Mouse (Mus musculus): Measurements from ENCODE around the gene Gm13030. TPM values are rescaled to one million over a fixed set of nuclear protein-coding genes. Genes with fewer than 3 reads are reported as not detected.
A peak's percentile ranks its signal among the peaks of the same experiment; 100 is the strongest.
"Not testable (repeated sequence)": the region's sequence is repeated elsewhere in the genome, so short reads cannot be mapped to it uniquely, and the experiment has no call there.

The Gm13030 gene
- polyA plus RNA-seq, 1 experiment from 2014 or later = not detected

- H3K27ac ChIP-seq (replicated peaks) = no peak overlapping the region
- H3K4me1 ChIP-seq = peaks cover 5% of the 10 kb centered on the region; the same call in 1 of the 2 replicates
- H3K36me3 ChIP-seq = peaks cover 26% of the 10 kb centered on the region
- ATAC-seq (ENCODE audit: low FRiP score, low read depth) = no peak
- no peaks in the 10 kb centered on the region; the same call in 1 of the 2 replicates for H3K27me3 ChIP-seq
- no peak overlapping the region for H3K9ac ChIP-seq (replicated peaks)
- 40% methylated on average over 7 of the region's 7 CpGs for WGBS
- no peak overlapping the region for H3K4me3 ChIP-seq
- no peak overlapping the region for H3K4me2 ChIP-seq (replicated peaks)
- H3K9me3 ChIP-seq = no peaks in the 10 kb centered on the region
Measured at GRCm38 (mm10) chr4:138889165-138889564, 15.4 kb upstream of the Gm13030 start.

- 22% methylated on average over 6 of the region's 6 CpGs for WGBS
- H3K4me1 ChIP-seq = no peaks in the 10 kb centered on the region
- no peak overlapping the region for H3K4me2 ChIP-seq (replicated peaks)
- no peaks in the 10 kb centered on the region for H3K36me3 ChIP-seq
- H3K27ac ChIP-seq (replicated peaks) = no peak overlapping the region
- ATAC-seq (ENCODE audit: low FRiP score, low read depth) = no peak
- no peaks in the 10 kb centered on the region for H3K9me3 ChIP-seq
- H3K9ac ChIP-seq (replicated peaks) = no peak overlapping the region
- peaks cover 16% of the 10 kb centered on the region for H3K27me3 ChIP-seq
- no peak overlapping the region for H3K4me3 ChIP-seq
Measured at GRCm38 (mm10) chr4:138884261-138884660, 10.5 kb upstream of the Gm13030 start.

DNA sequence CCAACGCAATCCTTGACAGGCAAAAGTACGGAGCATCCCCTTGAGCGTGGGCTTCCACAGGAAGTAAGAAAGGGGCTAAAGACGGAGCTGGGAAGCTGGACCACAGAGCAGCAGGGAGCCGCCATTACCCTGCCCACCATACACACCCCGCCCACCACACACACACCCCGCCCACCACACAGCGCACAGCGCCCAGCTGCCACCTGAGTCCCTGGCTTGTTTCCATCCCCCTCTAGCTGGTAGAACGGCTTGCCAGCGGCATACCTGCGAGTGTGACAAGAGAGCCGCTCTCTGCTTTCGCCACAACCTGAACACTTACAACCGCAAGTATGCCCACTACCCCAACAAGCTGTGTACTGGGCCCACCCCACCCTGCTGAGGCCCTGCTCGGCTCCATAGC is 8.4 kb upstream of the Gm13030 start:
- H3K4me3 ChIP-seq = no peak overlapping the region
- no peaks in the 10 kb centered on the region for H3K36me3 ChIP-seq
- peaks cover 16% of the 10 kb centered on the region for H3K27me3 ChIP-seq
- H3K9ac ChIP-seq (replicated peaks) = no peak overlapping the region
- H3K27ac ChIP-seq (replicated peaks) = no peak overlapping the region
- no peaks in the 10 kb centered on the region for H3K4me1 ChIP-seq
- no peak for ATAC-seq (ENCODE audit: low FRiP score, low read depth)
- WGBS = 8% methylated on average over 15 of the region's 16 CpGs
- H3K9me3 ChIP-seq = no peaks in the 10 kb centered on the region
- H3K4me2 ChIP-seq (replicated peaks) = peak overlapping the region; percentile 32

DNA sequence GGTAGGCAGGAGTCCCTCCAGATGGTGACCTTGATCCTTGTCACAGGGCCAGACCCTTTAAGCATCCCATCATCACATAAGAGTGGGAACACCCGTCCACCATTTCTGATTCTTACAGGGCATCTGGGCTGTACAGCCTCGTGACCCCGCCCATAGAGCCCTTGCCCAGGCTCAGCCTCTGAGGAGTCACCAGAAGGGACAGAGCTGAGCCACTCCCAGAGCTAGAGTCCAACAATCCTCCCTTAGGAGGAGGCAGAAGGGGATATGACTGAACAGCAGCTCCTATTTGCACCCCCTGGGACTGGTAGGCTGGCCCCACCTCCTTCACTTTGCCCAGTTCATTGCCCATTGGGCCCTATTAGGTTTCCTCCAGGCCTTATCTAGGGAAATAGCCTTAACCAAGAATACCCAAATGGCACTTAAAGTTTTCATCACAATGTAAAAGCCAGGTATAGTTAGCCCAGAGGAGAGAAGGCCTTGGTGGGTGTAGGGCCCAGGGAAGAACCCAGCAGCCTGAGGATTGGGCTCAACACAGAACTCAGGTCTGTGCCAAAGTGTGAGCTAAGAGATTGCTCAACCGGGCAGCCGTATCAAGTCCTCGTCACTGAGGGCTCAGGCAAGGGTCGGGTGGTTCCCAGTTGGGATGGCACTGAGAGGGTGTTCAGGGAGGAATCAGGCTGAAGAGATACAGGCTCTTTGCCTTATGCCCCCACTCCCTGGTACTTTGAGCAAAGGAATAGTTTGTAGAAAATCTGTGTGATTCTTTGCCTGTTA is 7.2 kb upstream of the Gm13030 start:
- Histone ChIP-seq H3K27ac (replicated peaks) (no peak overlapping the region), H3K36me3 (no peaks in the 10 kb centered on the region), H3K9me3 (no peaks in the 10 kb centered on the region), H3K27me3 (peaks cover 16% of the 10 kb centered on the region), H3K9ac (replicated peaks) (no peak overlapping the region), H3K4me1 (no peaks in the 10 kb centered on the region), H3K4me3 (no peak overlapping the region), H3K4me2 (replicated peaks) (no peak overlapping the region)
- ATAC-seq (ENCODE audit: low FRiP score, low read depth) = no peak
- WGBS = 89% methylated on average over 7 of the region's 7 CpGs

DNA sequence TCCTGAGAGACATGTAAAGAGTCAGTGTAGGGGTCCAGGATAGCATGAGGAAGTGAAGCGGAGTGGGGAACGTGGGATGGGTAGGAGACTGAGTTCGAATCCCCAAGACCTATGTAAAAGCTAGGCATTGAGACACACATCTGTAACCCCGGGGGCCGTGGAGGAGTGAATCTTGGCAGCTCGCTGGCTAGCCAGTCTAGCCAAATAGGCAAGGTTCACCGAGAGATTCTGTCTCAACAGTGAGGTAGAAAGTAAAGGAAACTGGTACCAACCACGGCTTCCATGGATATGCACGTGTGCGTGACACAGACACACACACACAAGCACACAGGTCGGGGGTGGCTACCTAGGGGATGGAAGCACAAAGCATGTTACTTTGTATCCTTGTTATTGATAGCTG is 6.0 kb upstream of the Gm13030 start:
- Histone ChIP-seq H3K36me3 (no peaks in the 10 kb centered on the region), H3K9ac (replicated peaks) (no peak overlapping the region), H3K27me3 (peaks cover 16% of the 10 kb centered on the region), H3K4me2 (replicated peaks) (no peak overlapping the region), H3K27ac (replicated peaks) (no peak overlapping the region), H3K9me3 (no peaks in the 10 kb centered on the region), H3K4me1 (no peaks in the 10 kb centered on the region), H3K4me3 (no peak overlapping the region)
- WGBS = 86% methylated on average over 11 of the region's 11 CpGs
- no peak for ATAC-seq (ENCODE audit: low FRiP score, low read depth)

DNA sequence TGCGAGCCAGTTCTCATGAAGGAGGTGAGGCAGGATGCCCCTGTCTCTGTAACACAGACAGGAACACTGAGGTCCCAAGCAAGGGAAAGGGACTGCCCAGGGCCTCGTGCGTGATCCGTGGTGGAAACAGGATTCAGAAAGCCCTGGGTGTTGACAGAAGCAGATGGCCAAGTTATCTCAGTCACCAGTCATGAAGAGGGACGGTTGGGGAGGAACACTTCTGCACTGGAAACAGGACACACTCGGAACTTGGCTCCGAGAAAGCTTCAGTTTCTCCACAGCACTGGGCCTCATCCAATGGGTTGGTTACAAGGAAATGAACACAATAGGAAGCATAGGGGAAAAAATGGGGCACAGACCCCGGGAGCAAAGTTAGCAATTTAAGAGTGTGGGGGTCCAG is 5.0 kb upstream of the Gm13030 start:
- Histone ChIP-seq H3K4me3 (no peak overlapping the region), H3K27ac (replicated peaks) (no peak overlapping the region), H3K9me3 (no peaks in the 10 kb centered on the region), H3K4me1 (no peaks in the 10 kb centered on the region), H3K9ac (replicated peaks) (no peak overlapping the region), H3K27me3 (peaks cover 16% of the 10 kb centered on the region), H3K4me2 (replicated peaks) (no peak overlapping the region), H3K36me3 (no peaks in the 10 kb centered on the region)
- ATAC-seq (ENCODE audit: low FRiP score, low read depth) = no peak
- WGBS = 75% methylated on average over 8 of the region's 8 CpGs

- H3K36me3 ChIP-seq = no peaks in the 10 kb centered on the region
- no peak for ATAC-seq (ENCODE audit: low FRiP score, low read depth)
- no peak within 1 kb of the TSS for H3K4me3 ChIP-seq
- WGBS = 88% methylated on average over 4 of the region's 4 CpGs
- H3K4me1 ChIP-seq = no peaks in the 10 kb centered on the region
- no peaks in the 10 kb centered on the region for H3K9me3 ChIP-seq
- no peak within 1 kb of the TSS for H3K27ac ChIP-seq (replicated peaks)
- no peak within 1 kb of the TSS for H3K9ac ChIP-seq (replicated peaks)
- H3K27me3 ChIP-seq = peaks cover 16% of the 10 kb centered on the region
- no peak within 1 kb of the TSS for H3K4me2 ChIP-seq (replicated peaks)
Measured at GRCm38 (mm10) chr4:138877731-138878130, 4.0 kb upstream of the Gm13030 start, which contains the start of gene Pla2g2e. Gene Pla2g2e, plus strand, starts transcription at chr4:138877942.

GRCm38 (mm10) chr4:138875986-138876385 is 2.2 kb upstream of the Gm13030 start:
- H3K9me3 ChIP-seq = no peaks in the 10 kb centered on the region
- no peaks in the 10 kb centered on the region for H3K36me3 ChIP-seq
- H3K4me1 ChIP-seq = no peaks in the 10 kb centered on the region
- ATAC-seq (ENCODE audit: low FRiP score, low read depth) = no peak
- H3K9ac ChIP-seq (replicated peaks) = no peak overlapping the region
- no peak overlapping the region for H3K4me3 ChIP-seq
- no peak overlapping the region for H3K27ac ChIP-seq (replicated peaks)
- no peak overlapping the region for H3K4me2 ChIP-seq (replicated peaks)
- WGBS = 94% methylated on average over 2 of the region's 2 CpGs
- H3K27me3 ChIP-seq = peaks cover 5% of the 10 kb centered on the region

- not testable (repeated sequence) for H3K27ac ChIP-seq (replicated peaks); H3K9ac ChIP-seq (replicated peaks); H3K4me2 ChIP-seq (replicated peaks); H3K9me3 ChIP-seq; H3K4me3 ChIP-seq; H3K27me3 ChIP-seq; H3K36me3 ChIP-seq; H3K4me1 ChIP-seq; ATAC-seq (ENCODE audit: low FRiP score, low read depth)
- WGBS = 85% methylated on average over 2 of the region's 2 CpGs
Measured at GRCm38 (mm10) chr4:138875275-138875674, 1.5 kb upstream of the Gm13030 start.

DNA sequence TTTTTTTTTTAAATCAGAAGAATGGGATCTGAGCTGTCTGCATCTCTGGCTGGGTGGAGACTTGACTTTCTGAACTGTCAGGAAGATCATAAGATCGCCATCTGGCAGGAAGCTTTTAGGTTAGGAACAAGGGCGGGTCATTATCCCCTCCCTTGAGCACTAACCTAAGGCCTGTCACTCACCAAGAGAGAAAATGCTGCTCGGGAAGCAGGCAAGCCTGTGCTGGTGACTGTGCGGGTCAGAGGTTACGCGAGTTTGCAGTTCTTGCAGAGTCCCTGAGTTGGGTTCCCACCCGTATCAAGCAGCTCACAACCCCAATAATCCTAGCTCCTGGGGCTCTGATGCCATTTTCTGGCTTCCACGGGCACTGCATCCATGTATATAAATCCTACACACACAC is 5.1 kb downstream of the Gm13030 start:
- 56% methylated on average over 8 of the region's 8 CpGs for WGBS
- Histone ChIP-seq H3K9me3 (0 out of 2 replicates have a peak, but pooled peaks cover 2% of the 10 kb centered on the region), H3K27ac (replicated peaks) (no peak overlapping the region)

GRCm38 (mm10) chr4:138866413-138866812 is 7.4 kb downstream of the Gm13030 start:
- Histone ChIP-seq H3K27me3 (no peaks in the 10 kb centered on the region; the same call in 1 of the 2 replicates), H3K4me2 (replicated peaks) (no peak overlapping the region), H3K4me3 (no peak overlapping the region), H3K36me3 (no peaks in the 10 kb centered on the region), H3K27ac (replicated peaks) (no peak overlapping the region), H3K9ac (replicated peaks) (no peak overlapping the region), H3K4me1 (no peaks in the 10 kb centered on the region), H3K9me3 (0 out of 2 replicates have a peak, but pooled peaks cover 2% of the 10 kb centered on the region)
- WGBS = 13% methylated on average over 7 of the region's 7 CpGs
- ATAC-seq (ENCODE audit: low FRiP score, low read depth) = no peak

More for the DNA sequence above, 5.1 kb downstream of the Gm13030 start:
- Histone ChIP-seq H3K4me1 (no peaks in the 10 kb centered on the region), H3K9ac (replicated peaks) (no peak overlapping the region), H3K27me3 (no peaks in the 10 kb centered on the region; the same call in 1 of the 2 replicates), H3K36me3 (no peaks in the 10 kb centered on the region), H3K4me2 (replicated peaks) (no peak overlapping the region), H3K4me3 (no peak overlapping the region)
- ATAC-seq (ENCODE audit: low FRiP score, low read depth) = no peak

GRCm38 (mm10) chr4:138865991-138866390 is 7.8 kb downstream of the Gm13030 start:
- ATAC-seq (ENCODE audit: low FRiP score, low read depth) = no peak
- no peak overlapping the region for H3K27ac ChIP-seq (replicated peaks)
- no peaks in the 10 kb centered on the region; the same call in 1 of the 2 replicates for H3K27me3 ChIP-seq
- H3K4me1 ChIP-seq = no peaks in the 10 kb centered on the region
- H3K4me3 ChIP-seq = no peak overlapping the region
- no peak overlapping the region for H3K9ac ChIP-seq (replicated peaks)
- no peak overlapping the region for H3K4me2 ChIP-seq (replicated peaks)
- WGBS = 69% methylated on average over 6 of the region's 6 CpGs
- 0 out of 2 replicates have a peak, but pooled peaks cover 2% of the 10 kb centered on the region for H3K9me3 ChIP-seq
- H3K36me3 ChIP-seq = no peaks in the 10 kb centered on the region

All from midbrain, embryonic 12.5 days (tissue).